Mouse (Mus musculus): ENCODE results near the gene Osbpl2. TPM values are rescaled to one million over a fixed set of nuclear protein-coding genes. Genes with fewer than 3 reads are reported as not detected.
"Not testable (repeated sequence)": the region's sequence is repeated elsewhere in the genome, so short reads cannot be mapped to it uniquely, and the experiment has no call there.

Gene Osbpl2
- polyA plus RNA-seq, 1 experiment from 2014 or later, result 40.1 TPM

DNA sequence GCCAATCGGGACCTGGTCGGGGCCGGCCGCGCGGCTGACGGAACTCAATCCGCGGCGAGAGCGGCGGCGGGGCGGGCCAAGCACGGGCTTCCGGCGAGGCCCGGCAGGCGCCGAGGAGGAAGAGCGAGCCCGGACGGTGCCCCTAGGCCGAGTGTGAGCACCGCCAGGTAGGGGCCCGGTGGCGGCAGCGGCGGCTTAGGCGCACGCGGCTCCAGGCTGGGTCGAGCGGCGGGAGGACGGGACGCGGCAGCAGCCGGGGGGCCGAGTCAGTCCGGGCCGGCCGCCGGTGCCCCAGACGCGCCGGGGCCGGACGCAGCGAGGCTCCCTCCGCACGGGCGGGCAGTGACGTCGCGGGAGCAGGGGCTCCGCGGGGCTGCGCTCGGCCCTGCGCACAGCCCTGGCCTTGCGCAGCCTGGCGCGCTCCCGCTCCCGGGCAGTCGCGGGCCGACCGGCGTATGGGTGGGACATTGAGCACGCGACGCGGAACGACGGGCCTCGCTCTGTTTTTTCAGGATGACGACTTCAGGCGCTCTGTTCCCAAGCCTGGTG, 52.5 kb downstream of the Osbpl2 start:
- WGBS, result under 1% methylated on average over 74 of the region's 80 CpGs
- peak; percentile 68 for ATAC-seq (ENCODE audit: low FRiP score, low read depth)
- H3K27ac ChIP-seq, result peak overlapping the region; percentile 85
- peaks cover 20% of the 10 kb centered on the region for H3K4me1 ChIP-seq
- H3K4me2 ChIP-seq (replicated peaks), result peak overlapping the region; percentile 99
- H3K27me3 ChIP-seq, result no peaks in the 10 kb centered on the region
- peak overlapping the region; percentile 98 for H3K4me3 ChIP-seq
- peak overlapping the region; percentile 97 for H3K9ac ChIP-seq
- H3K36me3 ChIP-seq, result peaks cover 36% of the 10 kb centered on the region
- H3K9me3 ChIP-seq, result no peaks in the 10 kb centered on the region

DNA sequence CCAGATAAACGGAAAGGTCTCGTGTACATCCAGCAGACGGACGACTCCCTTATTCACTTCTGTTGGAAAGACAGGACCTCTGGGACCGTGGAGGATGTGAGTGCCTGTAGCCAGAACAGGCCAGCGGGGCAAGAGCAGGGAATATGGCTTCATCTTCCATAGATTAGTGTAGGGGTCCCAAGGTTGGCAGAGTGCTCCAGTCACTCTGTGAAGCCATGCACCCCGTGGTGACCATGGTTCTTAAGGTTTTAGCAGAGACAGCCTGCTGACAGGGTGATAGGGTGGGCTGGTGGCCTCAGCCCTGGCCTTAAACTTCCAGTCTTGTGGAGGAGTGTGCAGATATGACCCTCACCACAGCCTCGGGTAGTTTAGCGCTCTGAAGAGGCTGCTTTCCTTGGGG, 53.0 kb downstream of the Osbpl2 start:
- peak overlapping the region; percentile 99 for H3K4me2 ChIP-seq (replicated peaks)
- H3K9me3 ChIP-seq, result no peaks in the 10 kb centered on the region
- no peak overlapping the region for H3K27ac ChIP-seq
- H3K4me3 ChIP-seq, result peak overlapping the region; percentile 98
- no peaks in the 10 kb centered on the region for H3K27me3 ChIP-seq
- peaks cover 20% of the 10 kb centered on the region for H3K4me1 ChIP-seq
- H3K36me3 ChIP-seq, result peaks cover 42% of the 10 kb centered on the region
- peak overlapping the region; percentile 97 for H3K9ac ChIP-seq
- no peak for ATAC-seq (ENCODE audit: low FRiP score, low read depth)
- WGBS, result 5% methylated on average over 9 of the region's 9 CpGs

DNA sequence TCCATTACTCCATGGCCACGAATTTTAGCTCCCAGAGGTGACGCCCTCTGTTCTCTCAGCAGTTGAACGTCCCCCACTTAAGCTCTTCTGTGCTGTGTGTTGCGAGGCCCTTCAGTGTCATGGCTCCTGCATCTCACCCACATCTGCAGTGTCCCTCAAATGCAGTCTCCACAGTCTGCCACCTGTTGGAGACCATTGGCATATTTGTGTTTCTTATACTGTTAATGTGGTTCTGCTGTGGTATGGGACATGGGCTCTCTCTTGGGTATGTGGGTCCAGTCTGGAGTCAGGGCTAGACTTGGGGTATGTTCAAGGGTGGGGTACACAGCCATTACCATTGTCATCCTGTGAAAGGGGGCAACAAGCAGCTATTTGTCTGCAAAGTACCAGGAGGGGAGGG, 54.1 kb downstream of the Osbpl2 start:
- ATAC-seq (ENCODE audit: low FRiP score, low read depth), result no peak
- H3K9ac ChIP-seq, result no peak overlapping the region; the same call in 1 of the 2 replicates
- WGBS, result 79% methylated on average over 4 of the region's 4 CpGs

DNA sequence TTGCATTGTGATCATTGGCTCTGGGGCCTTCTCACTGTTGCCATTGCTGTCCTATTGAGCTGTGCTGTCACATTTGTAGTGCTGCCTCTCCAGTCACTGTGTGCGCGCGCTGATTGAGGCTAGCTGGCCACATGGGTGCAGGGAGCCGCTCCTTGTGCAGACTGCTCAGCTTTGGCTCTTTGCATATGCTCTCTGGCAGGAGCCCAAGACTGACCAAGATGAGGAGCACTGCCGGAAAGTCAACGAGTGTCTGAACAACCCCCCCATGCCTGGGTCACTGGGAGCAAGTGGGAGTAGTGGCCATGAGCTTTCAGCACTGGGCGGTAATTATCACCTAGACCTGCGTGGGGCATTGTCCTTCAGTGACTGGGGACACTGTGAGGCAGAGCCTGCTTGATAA, 54.6 kb downstream of the Osbpl2 start:
- Histone ChIP-seq H3K4me1 (peaks cover 20% of the 10 kb centered on the region), H3K4me2 (replicated peaks) (peak overlapping the region; percentile 99), H3K36me3 (peaks cover 58% of the 10 kb centered on the region)
- H3K27ac ChIP-seq; H3K4me3 ChIP-seq; H3K9ac ChIP-seq; ATAC-seq (ENCODE audit: low FRiP score, low read depth); H3K9me3 ChIP-seq; H3K27me3 ChIP-seq: not testable (repeated sequence)
- WGBS, result 91% methylated on average over 8 of the region's 8 CpGs

More for the DNA sequence above, 54.1 kb downstream of the Osbpl2 start:
- Histone ChIP-seq H3K27ac (no peak overlapping the region), H3K4me1 (peaks cover 20% of the 10 kb centered on the region), H3K36me3 (peaks cover 52% of the 10 kb centered on the region), H3K4me2 (replicated peaks) (peak overlapping the region; percentile 99), H3K4me3 (peak overlapping the region; percentile 98), H3K27me3 (no peaks in the 10 kb centered on the region), H3K9me3 (no peaks in the 10 kb centered on the region)

DNA sequence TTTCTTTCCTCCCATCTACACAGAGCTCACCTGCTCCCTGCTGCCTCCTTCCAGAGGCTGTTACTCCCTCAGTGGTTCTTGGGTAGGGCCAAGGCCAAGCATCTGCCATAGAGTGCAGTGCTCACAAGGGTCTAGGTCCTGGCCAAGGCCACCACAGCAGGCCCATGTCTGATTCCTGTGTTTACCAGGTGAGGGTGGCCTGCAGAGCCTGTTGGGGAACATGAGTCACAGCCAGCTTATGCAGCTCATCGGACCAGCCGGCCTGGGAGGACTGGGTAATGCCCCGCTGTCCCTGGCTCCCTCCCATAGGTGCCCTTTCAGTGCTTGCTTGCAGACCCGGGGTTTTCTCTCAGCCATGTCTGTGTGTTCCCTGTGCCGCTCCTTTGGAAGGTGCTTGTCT, 55.0 kb downstream of the Osbpl2 start:
- ATAC-seq (ENCODE audit: low FRiP score, low read depth), result no peak
- H3K9me3 ChIP-seq, result no peaks in the 10 kb centered on the region
- H3K4me1 ChIP-seq, result peaks cover 20% of the 10 kb centered on the region
- H3K9ac ChIP-seq, result no peak overlapping the region; the same call in 1 of the 2 replicates
- no peak overlapping the region for H3K27ac ChIP-seq
- H3K4me3 ChIP-seq, result no peak overlapping the region
- no peaks in the 10 kb centered on the region for H3K27me3 ChIP-seq
- peaks cover 62% of the 10 kb centered on the region for H3K36me3 ChIP-seq
- WGBS, result 90% methylated on average over 5 of the region's 5 CpGs
- H3K4me2 ChIP-seq (replicated peaks), result no peak overlapping the region

DNA sequence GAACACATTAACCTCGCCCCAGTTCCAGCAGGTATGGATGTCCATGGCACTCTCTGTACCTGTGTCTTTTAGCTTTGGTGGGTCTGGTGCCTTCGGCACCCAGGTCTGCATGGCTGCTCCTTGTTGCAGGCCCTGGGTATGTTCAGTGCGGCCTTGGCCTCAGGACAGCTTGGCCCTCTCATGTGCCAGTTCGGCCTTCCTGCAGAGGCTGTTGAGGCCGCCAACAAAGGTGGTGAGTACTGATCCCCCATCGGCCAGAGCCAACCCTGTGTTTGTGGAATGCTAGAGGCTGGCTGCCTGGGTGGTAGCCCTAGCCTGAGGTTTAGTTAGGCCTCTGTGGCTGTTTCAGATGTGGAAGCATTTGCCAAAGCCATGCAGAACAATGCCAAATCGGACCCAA, 56.6 kb downstream of the Osbpl2 start:
- no peak overlapping the region for H3K9ac ChIP-seq
- peaks cover 71% of the 10 kb centered on the region for H3K36me3 ChIP-seq
- peaks cover 19% of the 10 kb centered on the region for H3K4me1 ChIP-seq

DNA sequence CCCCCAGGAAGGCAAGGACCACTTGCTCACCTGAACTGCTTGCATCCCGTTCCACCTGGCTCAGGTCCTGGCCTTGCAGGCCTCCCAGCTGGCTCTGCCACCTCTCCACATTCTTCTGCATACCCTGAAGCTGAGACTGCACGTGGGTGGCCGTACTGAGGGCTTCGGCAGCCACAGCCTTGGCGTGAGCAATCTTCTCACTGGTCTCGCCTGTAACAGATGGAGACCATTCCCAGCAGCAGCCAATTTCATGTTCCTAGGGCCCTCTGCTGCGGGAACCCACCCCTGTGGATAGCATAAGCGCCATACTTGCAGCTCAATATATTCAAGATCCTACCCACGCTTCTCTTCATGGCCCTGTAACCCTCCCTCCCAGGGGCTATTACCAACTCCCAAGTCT, 62.4 kb downstream of the Osbpl2 start:
- 89% methylated on average over 9 of the region's 9 CpGs for WGBS
- Histone ChIP-seq H3K27ac (no peak overlapping the region), H3K36me3 (peaks cover 37% of the 10 kb centered on the region), H3K9me3 (no peaks in the 10 kb centered on the region), H3K27me3 (no peaks in the 10 kb centered on the region), H3K4me2 (replicated peaks) (no peak overlapping the region), H3K4me1 (no peaks in the 10 kb centered on the region), H3K9ac (no peak overlapping the region), H3K4me3 (no peak overlapping the region)
- no peak for ATAC-seq (ENCODE audit: low FRiP score, low read depth)

More for the DNA sequence above, 56.6 kb downstream of the Osbpl2 start:
- Histone ChIP-seq H3K4me2 (replicated peaks) (no peak overlapping the region), H3K27me3 (no peaks in the 10 kb centered on the region), H3K27ac (no peak overlapping the region), H3K9me3 (no peaks in the 10 kb centered on the region), H3K4me3 (no peak overlapping the region)
- ATAC-seq (ENCODE audit: low FRiP score, low read depth), result no peak
- WGBS, result 91% methylated on average over 7 of the region's 7 CpGs

DNA sequence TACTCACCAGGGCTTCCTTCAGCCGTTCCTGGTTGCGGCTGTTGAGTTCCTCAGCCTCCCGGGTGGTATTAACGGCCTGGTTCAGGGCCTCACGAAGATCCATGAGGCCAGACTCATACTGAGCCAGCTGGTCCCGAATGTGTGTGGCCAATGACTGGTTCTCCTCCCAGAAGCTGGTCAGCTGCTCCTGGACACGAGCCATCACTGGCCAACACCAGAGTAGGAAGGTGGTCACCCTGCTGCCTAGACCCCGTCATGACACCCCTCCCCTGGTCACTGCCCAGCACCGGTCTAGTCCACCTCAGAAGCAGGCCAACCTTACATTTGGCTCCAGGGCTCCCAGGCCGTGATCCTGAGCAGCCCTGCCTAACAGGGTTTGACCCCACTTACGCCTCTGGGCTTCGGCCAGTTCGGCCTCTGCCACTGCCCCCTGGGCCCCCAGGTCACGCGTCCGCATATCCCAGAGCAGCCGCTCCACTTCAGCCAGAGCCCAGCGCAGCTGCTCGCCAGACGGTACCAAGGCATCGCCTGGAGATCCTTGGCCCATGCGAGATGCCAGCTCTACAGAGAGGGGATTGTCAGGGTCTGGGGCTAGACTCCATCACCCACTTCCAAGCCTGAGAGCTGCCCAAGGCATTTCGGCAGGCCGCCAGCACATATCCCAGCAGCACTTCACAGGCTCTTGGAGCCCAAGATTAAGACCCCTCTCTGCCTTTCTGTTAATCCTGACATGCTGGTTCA, 65.1 kb downstream of the Osbpl2 start:
- H3K4me1 ChIP-seq, result no peaks in the 10 kb centered on the region
- ATAC-seq (ENCODE audit: low FRiP score, low read depth), result no peak

DNA sequence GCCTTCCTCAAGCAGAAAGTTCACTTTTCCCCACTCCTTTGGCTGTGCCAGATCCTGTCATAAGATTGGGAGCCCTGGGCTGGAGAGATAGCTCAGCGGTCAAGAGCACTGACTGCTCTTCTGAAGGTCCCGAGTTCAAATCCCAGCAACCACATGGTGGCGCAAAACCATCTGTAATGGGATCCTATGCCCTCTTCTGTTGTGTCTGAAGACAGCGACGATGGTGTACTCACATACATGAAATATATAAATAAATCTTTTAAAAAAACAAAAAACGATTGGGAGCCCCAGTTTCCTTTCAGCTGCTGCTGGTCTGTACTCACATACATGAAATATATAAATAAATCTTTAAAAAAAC, 65.6 kb downstream of the Osbpl2 start:
- Histone ChIP-seq H3K36me3 (peaks cover 5% of the 10 kb centered on the region; the same call in 1 of the 2 replicates), H3K4me3 (no peak overlapping the region), H3K4me1 (no peaks in the 10 kb centered on the region), H3K27ac (no peak overlapping the region), H3K27me3 (no peaks in the 10 kb centered on the region), H3K9ac (no peak overlapping the region), H3K4me2 (replicated peaks) (no peak overlapping the region), H3K9me3 (no peaks in the 10 kb centered on the region)
- 83% methylated on average over 6 of the region's 6 CpGs for WGBS
- no peak for ATAC-seq (ENCODE audit: low FRiP score, low read depth)

More for the DNA sequence above, 65.1 kb downstream of the Osbpl2 start:
- Histone ChIP-seq H3K9ac (no peak overlapping the region), H3K4me2 (replicated peaks) (no peak overlapping the region), H3K9me3 (no peaks in the 10 kb centered on the region), H3K27me3 (no peaks in the 10 kb centered on the region), H3K36me3 (peaks cover 10% of the 10 kb centered on the region; the same call in 1 of the 2 replicates), H3K27ac (no peak overlapping the region), H3K4me3 (no peak overlapping the region)
- WGBS, result 83% methylated on average over 24 of the region's 24 CpGs

DNA sequence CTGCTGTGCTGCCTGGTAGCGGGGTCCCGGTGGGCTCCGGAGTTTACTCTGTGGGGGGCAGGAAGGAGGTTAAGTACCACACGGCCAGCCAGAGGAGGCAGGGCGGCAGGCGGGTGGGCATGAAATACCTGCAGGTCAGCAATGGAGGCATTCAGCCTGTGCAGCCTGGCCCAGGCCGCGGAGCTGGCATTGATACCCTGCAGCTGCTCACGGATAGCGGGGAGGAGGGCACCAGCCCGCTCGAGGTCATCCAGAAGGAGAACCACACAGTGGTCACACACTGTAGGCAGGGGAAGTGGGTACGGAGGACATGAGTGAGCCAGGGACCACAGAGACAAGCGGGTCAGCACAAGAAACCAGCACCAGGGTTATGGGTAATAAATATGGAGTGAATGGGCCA, 66.6 kb downstream of the Osbpl2 start:
- H3K27ac ChIP-seq, result no peak overlapping the region
- no peak for ATAC-seq (ENCODE audit: low FRiP score, low read depth)
- H3K27me3 ChIP-seq, result no peaks in the 10 kb centered on the region
- H3K4me3 ChIP-seq, result no peak overlapping the region
- H3K9me3 ChIP-seq, result no peaks in the 10 kb centered on the region
- H3K4me2 ChIP-seq (replicated peaks), result no peak overlapping the region
- 89% methylated on average over 14 of the region's 14 CpGs for WGBS
- no peak overlapping the region for H3K9ac ChIP-seq
- peaks cover 2% of the 10 kb centered on the region for H3K36me3 ChIP-seq
- H3K4me1 ChIP-seq, result no peaks in the 10 kb centered on the region

DNA sequence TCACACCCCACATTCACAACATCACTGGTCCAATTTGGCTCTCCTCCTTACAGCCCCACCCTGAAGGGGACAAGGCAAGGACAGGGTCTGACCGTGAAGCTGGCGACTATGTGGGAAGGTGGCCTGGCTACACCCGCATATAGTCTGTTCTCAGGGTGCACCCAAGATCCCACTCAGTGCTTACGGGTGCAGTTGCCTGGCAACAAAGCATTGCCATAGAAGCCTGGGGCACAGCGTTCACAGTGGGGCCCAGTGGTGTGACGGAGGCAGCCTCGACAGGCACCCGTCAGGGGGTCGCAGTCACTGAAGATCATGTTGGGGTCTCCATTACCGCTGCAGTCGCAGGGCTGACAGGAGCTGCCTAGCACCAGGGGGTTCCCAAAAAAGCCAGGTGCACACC, 68.3 kb downstream of the Osbpl2 start:
- Histone ChIP-seq H3K9ac (no peak overlapping the region), H3K9me3 (no peaks in the 10 kb centered on the region), H3K4me2 (replicated peaks) (no peak overlapping the region), H3K36me3 (peaks cover 2% of the 10 kb centered on the region), H3K27me3 (no peaks in the 10 kb centered on the region), H3K4me1 (no peaks in the 10 kb centered on the region), H3K27ac (no peak overlapping the region), H3K4me3 (no peak overlapping the region)
- 89% methylated on average over 11 of the region's 11 CpGs for WGBS
- ATAC-seq (ENCODE audit: low FRiP score, low read depth), result no peak

DNA sequence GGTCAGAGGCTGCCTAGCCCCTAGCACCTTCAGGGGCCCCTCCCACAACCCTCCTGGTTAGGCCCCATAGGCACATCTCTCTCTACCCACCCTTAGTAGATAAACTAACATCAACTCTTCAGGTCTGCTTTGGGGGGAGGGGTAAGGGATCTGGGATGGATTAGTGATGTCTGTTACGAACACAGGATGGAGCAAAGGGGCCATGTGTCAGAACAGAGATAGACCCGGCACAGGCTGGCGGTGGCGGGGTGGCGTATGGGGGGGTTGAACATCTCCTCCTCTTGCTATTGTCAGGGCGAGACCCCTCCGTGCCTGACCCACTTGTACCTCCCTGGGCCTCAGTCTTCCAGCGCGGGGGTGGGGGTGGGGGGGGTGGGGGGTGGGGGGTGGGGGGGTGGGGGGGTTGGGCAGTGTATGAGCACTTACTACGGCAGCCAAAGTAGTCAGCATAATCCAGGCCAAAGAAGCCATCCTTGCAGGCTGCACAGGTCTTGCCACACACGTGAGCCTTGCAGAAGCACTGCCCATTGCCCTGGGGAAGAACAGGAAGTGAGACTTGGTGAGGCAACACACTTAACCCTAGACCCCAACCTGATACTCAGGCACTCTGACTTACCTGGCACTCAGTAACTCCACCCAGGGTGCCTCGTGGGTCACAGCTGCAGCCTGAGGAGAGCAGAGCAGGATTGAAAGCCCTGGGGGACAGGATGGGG, 77.7 kb downstream of the Osbpl2 start:
- WGBS, result 71% methylated on average over 9 of the region's 12 CpGs

More for the DNA sequence above, 77.7 kb downstream of the Osbpl2 start:
- Histone ChIP-seq H3K4me1 (no peaks in the 10 kb centered on the region), H3K9me3 (no peaks in the 10 kb centered on the region), H3K36me3 (peaks cover 16% of the 10 kb centered on the region), H3K27me3 (no peaks in the 10 kb centered on the region), H3K4me2 (replicated peaks) (no peak overlapping the region), H3K4me3 (no peak overlapping the region), H3K9ac (no peak overlapping the region), H3K27ac (no peak overlapping the region)
- no peak for ATAC-seq (ENCODE audit: low FRiP score, low read depth)
